Mouse (Mus musculus): ENCODE measurements around the gene Cryzl1.
A peak's percentile ranks its signal among the peaks of the same experiment; 100 is the strongest.

The Cryzl1 gene

DNA sequence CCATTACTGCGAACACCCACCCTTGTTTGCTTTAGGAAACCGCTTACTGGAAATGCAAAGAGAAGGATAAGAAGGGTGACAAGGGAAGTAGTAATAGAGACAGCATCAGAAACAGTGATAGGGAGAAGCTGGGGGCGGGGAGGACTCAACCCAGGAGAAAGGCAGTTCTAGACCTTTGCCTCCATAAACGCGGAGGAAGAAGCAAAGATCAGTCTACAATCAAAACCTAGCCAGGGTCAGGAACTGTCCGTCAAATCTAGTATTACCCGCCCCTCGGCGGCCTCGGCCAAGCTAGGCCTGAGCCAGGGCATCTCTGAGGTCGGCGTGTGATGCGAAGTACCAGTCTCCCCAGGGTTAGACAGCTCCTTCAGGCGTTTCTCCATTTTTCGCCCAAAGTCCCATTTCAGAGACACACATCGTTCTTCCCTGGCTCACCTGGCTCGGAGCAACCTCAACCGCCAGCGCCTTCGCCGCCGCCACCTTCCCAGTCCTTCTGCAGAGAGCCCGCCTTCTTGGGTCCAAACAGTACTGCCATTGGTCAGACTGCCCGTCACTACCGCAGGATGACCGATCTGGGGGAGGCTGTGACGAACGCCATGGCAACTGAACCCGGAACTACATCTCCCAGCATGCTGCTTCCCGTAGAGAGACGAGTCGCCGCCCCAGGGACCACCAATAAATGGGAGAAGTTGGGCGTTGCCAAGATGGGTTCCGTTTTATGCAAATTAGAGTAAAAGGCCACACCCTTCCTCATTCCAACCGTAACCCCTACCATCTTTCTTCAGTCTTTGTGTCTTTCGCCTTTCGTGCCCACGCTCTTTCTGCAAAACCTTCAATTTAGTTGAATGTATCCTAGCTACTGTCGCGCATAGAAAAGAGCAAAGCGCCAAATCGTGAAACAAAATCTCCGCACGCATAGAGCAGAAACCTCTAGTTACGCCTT, at the start of gene Cryzl1:
TSS of gene Cryzl1 (minus strand) at position 853 of the 943 bp plus-strand sequence.
- peak; percentile 100 for DNase-seq (ENCODE audit: low spot score)

DNA sequence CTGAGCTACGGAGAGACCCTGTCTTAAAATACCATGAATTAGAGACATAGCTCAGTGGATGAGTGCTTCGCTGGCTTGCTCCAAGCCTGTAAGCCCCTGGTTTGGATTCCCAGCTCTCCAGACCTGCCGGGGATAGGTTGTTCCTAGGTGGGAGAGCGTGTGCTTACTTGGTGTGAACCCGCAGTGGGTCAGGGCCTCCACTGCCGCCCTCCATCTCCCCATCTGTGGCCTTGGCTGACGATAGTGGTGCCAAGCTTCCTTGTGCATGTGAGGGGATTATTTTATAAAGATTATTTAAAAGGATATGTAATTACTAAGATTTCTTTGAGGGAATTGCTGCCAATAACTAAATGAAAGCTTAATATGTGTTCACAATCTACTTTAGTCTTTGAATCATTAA, 43.8 kb upstream of the Cryzl1 start:
- DNase-seq (ENCODE audit: low spot score), result no peak

DNA sequence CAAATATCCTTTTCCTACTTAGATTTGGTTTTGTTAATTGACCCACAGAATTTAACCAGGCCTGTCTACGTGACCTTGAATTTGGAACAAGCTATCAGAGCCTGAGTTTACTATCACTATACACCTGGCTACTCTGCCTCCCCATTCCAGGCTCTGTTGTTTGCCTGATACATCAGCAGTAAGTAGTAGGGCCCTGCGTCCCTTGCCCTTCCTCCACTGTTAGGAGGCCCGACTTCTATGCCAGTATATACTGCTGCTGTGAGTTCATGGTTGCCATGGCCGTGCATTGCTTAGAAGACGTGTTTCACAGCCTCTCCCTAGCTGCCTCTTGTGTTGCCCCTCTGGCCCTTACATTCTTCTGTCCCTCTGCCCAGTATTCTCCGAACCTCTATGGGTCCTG, 42.6 kb upstream of the Cryzl1 start:
- DNase-seq (ENCODE audit: low spot score), result no peak

- DNase-seq (ENCODE audit: low spot score), result no peak
Observed at GRCm38 (mm10) chr16:91770662-91771061, 41.9 kb upstream of the Cryzl1 start.

GRCm38 (mm10) chr16:91769911-91770310, 41.1 kb upstream of the Cryzl1 start:
- DNase-seq (ENCODE audit: low spot score), result no peak

- no peak for DNase-seq (ENCODE audit: low spot score)
Observed at GRCm38 (mm10) chr16:91768586-91768985, 39.8 kb upstream of the Cryzl1 start.

DNA sequence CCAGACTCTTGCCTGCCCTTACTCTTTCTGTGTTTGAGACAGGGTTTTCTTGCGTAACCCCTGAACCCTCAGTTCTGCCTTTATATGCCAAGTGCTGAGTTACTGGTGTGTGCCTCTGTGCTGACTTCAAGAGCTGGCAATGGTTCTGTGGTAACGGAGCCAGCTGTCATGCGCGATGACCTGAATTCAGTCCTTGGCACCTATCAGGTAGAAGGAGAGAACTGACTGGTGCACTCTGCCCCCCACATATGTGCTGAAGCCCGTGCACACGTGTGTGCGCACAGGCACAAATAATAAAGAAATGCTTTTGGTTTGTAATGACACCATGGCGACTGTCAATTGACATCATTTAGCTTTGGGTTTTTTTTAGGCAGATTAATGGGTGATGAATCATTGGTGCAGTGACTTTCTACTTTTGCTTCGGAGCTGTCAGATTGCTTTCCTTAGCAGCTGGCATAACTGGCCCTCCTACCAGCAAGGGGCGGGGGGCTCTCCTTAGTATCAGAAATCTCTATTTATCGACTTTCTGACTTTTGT, 38.5 kb upstream of the Cryzl1 start:
- peak; percentile 38 for DNase-seq (ENCODE audit: low spot score)

DNA sequence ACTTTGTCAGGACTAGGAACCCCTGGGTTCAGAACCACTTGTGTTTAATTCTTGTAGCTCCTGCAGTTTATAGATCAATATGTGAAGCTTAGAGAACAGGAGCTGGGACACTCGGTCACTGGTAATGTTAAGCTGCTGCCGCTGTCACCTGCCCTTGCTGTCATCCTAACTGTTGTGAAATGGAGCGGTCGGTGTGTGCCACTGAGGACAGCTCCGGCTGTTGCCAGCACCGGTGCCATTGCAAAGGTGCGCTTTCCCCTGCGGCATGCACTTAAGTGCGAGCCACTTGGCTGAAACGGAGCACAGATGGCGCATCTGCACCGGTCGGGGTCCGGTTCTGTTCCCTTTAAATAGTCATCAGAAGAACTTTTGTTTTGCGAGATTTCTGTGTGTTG, 37.0 kb upstream of the Cryzl1 start:
- DNase-seq (ENCODE audit: low spot score), result no peak

DNA sequence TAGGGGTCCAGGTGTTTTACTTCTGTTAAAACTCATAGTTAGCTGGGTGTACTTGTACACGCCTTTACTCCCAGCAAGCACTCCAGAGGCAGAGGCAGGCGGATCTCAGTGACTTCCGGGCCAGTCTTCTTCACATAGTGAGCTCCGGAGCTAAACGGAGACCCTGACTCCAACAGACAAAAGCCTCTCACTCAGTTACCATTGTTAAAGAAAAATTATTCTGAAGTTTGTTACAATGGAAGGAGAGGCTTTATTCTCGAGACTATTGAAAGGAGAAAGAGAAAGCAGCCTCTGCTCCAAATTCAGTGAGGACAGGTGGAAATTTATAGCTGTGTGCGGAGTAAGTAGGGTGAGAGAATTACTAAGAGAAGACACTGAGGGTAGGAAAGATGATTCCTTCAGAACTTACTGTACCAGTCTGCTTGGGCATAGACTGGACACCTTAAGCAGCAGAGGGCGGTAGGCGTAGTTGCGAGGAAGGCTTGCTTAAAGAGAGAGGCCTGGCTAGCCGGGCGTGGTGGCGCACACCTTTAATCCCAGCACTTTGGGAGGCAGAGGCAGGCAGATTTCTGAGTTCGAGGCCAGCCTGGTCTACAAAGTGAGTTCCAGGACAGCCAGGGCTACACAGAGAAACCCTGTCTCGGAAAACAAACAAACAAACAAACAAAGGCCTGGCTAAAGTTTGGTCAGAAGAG, 36.5 kb upstream of the Cryzl1 start:
- DNase-seq (ENCODE audit: low spot score), result no peak

DNA sequence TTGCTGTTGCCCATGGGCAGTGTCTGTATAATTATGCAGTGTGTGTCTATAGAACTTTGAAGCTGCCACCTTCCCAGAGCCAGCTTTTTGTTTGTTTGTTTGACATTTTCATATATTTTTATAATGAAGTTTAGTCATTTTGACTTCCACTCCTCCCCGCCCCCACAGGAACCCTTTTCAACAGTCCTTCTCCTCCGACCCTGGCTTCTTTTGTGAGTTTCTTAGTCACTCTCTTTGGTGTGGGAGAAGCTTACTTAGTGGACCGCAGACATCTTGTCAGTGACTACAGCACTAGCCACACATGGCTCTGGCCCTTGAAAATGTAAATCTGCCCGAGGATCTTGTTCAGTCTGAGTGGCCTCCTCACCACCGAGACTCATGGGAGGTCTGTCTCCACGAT, 35.6 kb upstream of the Cryzl1 start:
- no peak for DNase-seq (ENCODE audit: low spot score)

GRCm38 (mm10) chr16:91763975-91764374, 35.2 kb upstream of the Cryzl1 start:
- peak; percentile 24 for DNase-seq (ENCODE audit: low spot score)

DNA sequence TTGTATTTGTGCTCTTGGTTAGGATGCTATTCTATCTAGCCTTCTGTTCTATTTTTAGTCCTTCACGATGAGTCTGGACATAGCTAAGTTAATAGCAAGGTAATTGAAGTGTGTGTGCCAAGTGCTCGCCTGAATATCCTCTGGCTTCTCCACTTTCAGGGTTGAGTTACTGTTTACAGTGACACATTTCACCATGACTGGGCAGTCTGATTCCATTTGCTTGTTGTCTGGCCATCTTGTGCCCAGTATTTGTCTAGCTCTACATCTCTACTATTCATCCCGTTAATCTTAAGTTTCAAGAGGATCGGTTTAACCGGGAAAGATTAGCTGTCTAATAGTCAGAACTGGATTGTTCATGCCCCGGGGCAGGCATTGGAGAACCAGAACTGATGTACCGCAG, 33.7 kb upstream of the Cryzl1 start:
- DNase-seq (ENCODE audit: low spot score), result no peak

GRCm38 (mm10) chr16:91761761-91762160, 33.0 kb upstream of the Cryzl1 start:
- DNase-seq (ENCODE audit: low spot score), result no peak

GRCm38 (mm10) chr16:91761202-91761601, 32.4 kb upstream of the Cryzl1 start:
- no peak for DNase-seq (ENCODE audit: low spot score)

- DNase-seq (ENCODE audit: low spot score), result no peak
Observed at GRCm38 (mm10) chr16:91754957-91755356, 26.2 kb upstream of the Cryzl1 start.

GRCm38 (mm10) chr16:91753611-91754010, 24.8 kb upstream of the Cryzl1 start:
- no peak for DNase-seq (ENCODE audit: low spot score)

GRCm38 (mm10) chr16:91751644-91752385, 23.0 kb upstream of the Cryzl1 start:
- DNase-seq (ENCODE audit: low spot score), result no peak

- no peak for DNase-seq (ENCODE audit: low spot score)
Observed at GRCm38 (mm10) chr16:91747567-91747966, 18.8 kb upstream of the Cryzl1 start.

DNA sequence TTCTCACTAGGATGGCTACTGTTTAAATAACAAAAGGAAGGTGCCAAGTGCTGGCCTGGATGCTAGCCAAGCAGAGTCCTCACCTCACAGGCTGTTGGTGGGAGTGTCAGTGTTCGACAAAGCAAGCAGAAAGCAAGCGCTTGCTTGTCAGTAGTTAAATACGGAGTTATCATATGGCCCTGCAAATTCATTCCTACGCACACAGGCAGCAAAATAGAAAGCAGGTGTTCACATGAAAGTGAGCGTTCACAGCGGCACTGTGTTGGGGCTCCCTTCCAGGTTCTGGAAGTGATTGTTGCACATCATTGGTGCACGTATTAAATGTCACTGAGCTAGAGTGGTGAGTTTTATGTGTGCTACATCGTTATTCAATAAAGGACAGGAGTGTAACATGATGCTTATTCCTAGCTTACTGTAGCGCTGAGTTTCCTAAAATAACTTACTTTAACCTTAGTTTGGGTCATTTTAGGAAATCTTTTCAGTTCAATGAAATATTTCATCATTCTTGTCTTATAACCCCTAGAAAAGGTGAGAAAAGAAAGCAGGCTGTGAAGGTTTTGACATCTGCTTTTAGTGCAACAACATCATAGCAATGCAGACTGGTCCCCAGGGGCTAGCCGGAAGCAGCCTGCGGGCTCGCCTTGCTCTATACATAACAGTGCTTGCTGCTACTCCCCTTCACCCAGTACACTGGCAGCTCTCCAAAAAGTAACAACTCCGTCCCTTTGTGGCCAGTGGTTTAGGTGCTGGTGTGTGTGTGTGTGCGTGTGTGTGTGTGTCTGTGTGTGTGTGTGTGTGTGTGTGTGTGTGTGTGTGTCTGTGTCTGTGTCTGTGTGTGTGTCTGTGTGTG, 17.6 kb upstream of the Cryzl1 start:
- DNase-seq (ENCODE audit: low spot score), result no peak

DNA sequence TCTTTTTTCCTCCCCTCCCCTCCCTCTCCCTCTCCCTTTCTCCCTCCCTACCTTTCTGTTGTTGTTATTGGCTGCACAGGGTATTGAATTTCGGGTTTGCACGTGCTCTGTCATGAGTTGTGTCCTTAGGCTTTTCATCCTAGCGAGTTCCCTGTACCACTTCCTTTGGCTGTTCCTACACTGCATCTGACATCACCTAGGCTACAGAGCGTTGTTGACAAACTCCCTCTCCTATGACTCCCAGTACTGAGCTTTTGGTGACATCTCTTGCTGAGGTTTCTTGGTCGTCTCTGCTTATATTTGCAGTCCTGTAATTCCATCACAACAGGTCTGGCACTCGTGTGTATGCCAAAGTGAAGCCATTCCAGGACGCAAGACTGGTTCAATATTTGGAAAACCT, 14.3 kb upstream of the Cryzl1 start:
- no peak for DNase-seq (ENCODE audit: low spot score)

GRCm38 (mm10) chr16:91740918-91741255, 12.1 kb upstream of the Cryzl1 start:
- DNase-seq (ENCODE audit: low spot score), result no peak
